Mouse (Mus musculus) v-Abl transformed pro-B cells (cell line): ENCODE measurements around the gene Lpin3.

Experiments used
- in situ Hi-C, 2 experiments: fragments of 400-800 bp; cut with MboI; formaldehyde crosslinking; loops; one replicate each; pipeline ENCODE4 v1.15.1; 2025; ENCODE audit not compliant: unreplicated experiment in 2 of 2

The Lpin3 gene

DNA sequence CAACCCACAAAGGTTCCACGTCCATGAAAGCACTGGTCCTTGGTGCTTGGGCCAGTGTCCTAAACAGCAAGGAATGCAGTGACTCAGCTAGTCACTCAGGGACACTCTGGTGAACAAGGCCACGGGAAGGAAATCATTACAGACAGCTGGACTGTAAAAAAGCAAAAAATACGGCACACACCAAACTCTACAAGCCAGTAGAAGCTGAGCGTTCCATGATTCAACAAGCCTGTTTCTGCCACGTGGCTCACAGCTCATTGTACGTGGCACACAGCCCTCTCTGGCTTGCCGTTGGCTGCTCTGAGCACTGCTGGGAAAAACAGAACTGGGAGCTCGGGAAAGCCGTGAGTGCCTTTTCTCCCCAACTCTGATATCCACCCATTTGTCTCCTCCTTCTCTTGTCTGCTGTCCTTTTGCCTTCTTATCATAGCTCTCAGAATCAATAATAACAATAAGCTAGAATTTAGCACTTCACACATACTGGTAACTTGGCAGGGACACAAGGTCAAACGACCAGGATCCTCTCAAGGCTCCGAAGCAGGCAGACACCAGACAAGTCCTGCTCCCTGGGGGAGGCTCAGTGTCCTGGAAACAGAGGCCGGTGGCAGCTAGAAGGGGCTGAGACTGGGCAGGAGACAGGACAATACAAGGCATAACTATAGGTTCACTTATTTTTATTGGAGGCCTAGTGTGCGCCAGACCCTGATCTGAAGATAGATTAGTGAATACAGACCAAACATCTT lies at the start of gene Lpin3:
Lpin3 (plus strand) TSS at position 218 of the 743 bp plus-strand sequence.
- in situ Hi-C loops = loop anchor here (10.0 to 25.0 kb wide), 3 partner anchors 166 to 1968 kb away; no protein-coding TSS in a partner anchor

DNA sequence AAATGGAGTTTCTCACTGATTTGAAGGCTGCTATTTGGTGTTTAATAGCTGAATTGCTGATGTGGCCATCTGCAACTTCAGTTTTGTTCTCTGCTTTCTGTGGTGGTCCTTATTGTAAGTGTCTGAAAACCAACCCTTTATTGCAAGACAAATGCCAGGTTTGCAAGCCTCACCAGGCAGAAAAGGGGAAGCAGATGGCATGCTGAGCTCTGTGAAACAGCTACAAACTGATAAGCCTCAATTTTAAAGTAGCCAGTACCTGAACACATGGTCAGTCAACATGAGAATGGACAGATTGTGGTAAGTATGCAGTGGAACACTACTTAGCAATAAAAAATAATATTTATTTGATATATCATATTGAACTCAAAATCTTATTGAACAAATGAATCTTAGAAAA lies 39.6 kb upstream of the Lpin3 start:
- in situ Hi-C loops = no loop called here

DNA sequence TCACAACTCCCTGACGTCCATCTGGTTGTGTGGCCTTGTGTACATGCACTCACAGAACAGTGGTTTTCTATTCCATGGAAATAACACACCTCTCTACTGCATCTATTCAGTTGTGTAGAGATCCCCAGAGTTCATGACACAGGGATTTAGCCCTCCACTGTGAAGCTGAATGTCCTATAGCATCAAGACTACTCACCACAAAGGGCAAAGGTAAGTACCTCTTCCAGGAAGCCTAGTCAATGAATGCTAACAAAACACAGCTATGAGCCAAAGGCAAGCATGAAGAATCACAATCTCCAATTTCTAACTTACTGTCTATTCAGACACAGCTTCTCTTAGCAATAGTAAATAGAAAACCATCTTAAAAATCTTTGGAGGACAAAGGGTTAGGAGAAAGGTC lies 32.8 kb upstream of the Lpin3 start:
- in situ Hi-C loops = no loop called here

DNA sequence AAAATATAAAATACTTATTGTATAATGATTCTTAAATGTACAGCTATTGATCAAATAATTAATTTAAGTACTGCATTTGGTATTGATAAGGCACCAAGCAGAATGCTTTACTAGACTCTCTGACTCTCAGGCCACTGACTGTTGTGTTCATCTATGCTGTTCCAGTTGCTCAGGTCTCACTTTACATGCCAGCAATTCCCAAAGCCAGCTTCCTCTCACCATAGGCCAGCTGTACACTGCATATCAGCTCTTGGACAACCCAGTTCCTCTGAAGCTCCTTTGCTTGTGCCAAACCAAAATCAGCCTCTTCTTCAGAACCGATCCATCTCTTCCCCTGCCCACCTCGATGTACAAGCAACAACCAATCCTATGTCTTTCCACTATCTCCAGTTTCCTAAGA lies 32.3 kb upstream of the Lpin3 start:
- in situ Hi-C loops = no loop called here

DNA sequence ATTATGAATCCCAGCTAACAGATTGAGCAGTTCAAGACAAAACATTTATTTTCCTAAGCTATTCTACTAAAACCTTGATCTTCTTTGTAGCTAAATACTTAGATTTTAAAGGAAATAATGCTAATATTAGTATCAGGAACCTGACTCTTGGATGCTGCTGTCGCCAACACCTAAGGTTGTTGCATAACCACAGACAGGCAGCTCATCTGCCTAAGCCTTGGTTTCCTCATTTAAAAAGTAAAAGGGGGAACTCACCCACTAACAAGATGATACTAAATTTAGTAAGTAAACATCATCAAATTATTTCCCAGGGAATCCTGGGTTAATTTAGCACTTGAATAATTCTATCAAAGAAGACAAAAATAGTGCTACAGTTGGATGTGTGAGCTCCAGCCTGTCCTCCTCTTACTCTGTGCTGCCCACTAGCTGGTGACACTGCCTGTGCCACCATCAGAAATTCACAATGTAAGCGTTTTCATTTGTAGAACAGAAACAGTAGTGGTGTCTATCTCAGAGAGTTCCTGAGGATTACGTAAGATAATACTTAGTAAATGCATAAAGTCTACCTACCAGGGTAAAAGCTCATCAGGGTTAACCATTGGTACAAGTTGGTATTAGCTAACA lies 30.7 kb upstream of the Lpin3 start:
- in situ Hi-C loops = no loop called here

DNA sequence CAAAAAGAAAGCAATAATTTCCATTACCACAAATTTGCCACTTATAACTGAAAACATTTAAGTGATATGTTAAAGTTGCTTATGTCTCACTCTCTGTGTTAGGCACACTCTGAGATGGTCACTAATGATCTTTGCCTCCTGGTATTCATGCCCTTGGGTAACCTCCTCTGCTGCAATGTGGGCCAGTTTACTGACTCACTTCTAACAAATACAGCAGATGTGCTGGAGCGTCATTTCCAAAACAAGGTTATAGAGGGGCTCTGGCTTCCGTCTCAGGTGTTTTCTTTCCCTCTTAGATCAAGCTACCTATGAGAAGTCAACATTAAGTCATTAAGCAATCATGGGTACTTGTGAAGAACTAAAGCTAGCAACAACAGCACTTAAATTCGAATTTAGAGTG lies 30.1 kb upstream of the Lpin3 start:
- in situ Hi-C loops = no loop called here

DNA sequence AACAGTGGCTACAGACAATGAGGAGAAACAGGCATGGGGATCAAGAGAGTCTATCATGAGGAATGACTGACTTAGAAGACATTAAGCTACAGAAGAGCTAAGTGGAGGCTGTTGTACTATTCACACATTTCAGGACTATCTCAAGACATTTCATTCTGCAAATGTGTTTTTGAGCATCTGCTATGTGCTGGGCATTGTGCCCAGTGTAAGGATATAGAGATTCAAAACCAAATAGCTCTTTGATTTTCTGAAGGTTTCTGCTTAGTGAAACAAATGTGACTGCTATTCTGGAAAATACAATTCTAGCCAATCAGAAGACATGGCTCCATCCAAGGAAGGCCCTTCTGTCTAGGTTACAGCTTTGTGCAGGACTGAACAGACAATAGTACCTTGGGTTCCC lies 25.8 kb upstream of the Lpin3 start:
- in situ Hi-C loops = no loop called here

DNA sequence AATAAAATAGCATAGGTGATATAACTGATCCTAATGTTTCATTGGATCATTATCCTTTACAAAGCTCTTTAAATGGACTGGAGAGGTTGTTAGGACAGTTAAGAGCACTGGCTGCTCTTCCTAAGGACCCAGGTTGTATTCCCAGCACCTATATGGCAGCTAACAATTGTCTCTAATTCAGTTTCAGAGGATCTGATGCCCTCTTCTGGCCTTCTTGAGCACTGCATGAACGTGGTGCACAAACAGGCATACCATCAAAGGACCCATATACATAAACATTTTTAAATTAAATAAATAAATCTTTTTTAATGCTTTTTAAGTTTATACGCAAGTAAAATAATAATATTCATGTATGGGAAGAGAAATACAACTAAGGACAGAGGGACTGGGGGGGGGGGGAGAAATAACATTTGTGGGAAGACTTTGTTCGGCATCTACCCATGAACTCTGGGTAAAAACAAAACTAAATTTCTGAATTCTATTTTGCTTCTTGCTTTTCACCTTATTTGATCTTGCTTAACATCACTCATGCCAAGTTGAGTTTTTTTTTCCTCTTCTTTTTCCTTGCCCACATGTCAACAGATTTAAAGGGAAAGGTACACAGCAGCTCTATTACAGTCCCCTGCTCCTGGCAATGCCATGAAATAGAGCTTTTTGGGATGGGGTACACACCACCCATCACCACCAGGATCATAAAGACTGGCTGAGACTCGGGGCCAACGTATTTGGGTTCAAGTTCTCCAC lies 23.9 kb upstream of the Lpin3 start:
- in situ Hi-C loops = no loop called here

DNA sequence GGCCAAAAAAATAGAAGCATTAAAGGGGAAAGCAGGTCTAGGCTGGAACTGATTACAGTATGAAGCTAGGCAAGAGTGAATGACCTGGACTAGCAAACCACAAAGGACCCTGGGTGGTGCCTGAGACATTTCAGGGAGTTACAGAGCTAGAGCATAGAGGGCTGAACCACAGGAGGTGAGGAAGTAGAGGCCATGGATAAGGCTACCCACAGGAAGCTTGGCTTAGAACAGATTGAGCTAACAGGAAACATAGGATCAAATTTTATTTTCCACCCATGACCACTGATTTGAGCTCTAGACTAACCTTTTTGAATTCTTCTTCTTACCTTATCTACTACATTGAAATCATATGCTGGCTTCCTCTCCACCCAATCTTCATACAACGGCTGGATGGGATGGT lies 20.1 kb upstream of the Lpin3 start:
- in situ Hi-C loops = no loop called here

DNA sequence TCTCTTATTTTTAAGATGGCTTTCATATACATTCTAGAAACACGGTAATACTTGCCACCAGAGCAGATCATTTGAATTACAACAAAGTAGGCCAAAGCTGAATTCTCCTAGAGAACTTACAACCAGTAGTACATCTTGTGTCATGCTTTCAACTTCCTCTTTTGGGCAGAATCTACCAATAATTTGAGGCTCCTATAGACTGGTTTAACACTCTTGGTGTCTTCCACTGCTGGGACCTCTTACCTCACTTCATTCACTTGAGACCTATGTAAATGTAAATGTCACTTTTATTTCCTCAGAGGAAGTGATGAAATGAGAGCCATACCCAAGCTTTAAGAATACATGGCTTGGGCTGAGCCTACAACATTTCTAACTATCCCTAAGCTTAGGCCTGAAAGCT lies 16.4 kb upstream of the Lpin3 start:
- in situ Hi-C loops = no loop called here

DNA sequence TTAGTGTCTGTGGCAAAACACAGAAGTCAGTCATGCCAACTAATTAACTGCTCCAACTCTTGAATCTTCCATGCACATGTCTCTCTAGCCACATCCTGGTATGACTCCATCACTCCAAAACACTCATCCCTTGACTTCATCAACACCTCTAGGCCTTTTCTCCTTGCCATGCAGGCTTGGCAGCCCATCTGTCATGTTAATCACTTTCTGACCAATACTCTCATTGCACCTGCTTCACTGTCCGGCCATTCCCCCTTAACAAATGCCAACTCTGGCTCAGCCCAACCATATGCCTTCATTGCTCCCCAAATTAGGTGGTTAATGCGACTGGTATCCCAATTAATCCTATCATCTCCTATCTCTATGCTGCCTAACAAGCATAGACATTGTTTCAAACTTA lies 15.2 kb upstream of the Lpin3 start:
- in situ Hi-C loops = no loop called here

DNA sequence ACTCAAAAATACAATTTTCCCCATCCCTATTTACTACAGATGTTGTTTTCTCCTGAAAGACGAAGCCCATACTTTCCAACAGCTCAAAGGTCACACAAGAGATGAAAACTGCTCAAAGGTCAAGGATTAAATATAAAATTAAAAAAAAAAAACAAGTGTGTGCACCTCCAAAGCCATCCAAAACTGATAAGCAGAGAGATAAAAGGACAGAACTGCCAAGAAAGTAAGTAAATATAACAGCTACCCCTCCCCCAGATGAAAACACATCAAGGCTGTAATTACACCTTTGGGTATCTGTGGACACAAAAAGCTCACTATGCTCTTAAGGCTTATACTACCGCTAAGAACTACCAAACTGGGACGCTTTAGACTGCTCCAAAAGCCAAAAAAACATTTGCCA lies 11.0 kb upstream of the Lpin3 start:
- in situ Hi-C loops = no loop called here

DNA sequence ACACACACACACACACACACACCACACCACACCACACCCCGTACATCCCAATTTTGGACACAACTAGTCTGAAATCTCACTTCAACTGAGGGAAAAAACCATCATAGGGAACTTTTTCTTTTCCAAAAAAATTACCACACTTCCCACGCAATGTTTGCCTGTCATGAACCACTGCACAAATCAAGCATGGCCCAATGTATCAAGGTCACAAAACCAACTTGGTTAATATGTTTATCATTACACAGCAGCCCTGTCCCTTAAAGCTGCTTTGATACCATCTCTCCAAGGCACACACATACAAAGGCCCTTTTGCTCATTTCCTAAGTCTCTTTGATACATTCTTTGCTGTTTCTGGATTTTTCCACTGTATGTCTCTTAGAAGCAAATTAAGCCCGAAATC lies 9.2 kb upstream of the Lpin3 start:
- in situ Hi-C loops = no loop called here

DNA sequence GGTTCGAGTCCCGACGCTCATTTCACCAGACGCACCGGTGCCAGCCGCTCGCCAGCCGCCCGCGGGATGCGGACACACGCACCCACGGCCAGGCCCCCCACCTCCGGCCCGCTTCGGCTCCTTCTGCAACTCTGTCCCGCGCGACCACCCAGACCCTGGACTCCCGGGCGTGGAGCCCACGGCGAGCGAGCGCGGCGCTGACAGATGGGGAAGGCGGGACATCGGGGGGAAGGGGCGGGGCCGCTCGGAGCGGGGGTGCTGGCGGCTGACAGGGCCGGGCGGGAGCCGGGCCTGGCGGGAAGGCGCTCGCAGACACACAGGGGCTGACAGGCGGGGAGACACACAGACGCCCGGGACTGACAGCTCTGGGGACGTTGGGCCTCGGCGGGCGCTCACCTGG lies 8.1 kb upstream of the Lpin3 start:
- in situ Hi-C loops = no loop called here

DNA sequence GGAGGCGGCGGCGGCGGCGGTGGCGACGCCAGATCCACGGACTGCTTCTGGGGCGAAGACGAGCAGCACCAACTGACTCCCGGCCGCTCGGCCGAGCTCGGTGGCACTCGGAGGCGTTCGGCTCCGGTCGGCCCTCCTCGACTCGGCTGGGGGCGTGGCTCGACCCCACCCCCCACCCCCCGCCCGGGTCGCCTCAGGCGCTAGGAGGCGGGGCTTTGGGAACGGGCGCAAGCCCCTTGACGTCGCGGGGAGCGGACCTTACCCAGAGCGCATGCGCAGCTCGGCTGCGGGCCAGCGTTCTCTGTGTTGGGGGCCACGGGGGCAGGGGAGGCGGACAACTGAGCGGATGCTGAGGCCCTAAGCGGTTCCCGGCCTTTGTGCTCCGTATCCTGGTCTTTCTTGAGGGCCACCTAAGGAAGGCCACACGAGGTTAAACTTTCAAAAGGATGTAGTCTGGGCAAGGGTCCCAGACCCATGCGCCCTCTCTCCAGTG lies 7.5 kb upstream of the Lpin3 start, which contains the start of gene Zhx3:
Zhx3 (minus strand) TSS at position 109 of the 493 bp plus-strand sequence.
- in situ Hi-C loops = no loop called here

DNA sequence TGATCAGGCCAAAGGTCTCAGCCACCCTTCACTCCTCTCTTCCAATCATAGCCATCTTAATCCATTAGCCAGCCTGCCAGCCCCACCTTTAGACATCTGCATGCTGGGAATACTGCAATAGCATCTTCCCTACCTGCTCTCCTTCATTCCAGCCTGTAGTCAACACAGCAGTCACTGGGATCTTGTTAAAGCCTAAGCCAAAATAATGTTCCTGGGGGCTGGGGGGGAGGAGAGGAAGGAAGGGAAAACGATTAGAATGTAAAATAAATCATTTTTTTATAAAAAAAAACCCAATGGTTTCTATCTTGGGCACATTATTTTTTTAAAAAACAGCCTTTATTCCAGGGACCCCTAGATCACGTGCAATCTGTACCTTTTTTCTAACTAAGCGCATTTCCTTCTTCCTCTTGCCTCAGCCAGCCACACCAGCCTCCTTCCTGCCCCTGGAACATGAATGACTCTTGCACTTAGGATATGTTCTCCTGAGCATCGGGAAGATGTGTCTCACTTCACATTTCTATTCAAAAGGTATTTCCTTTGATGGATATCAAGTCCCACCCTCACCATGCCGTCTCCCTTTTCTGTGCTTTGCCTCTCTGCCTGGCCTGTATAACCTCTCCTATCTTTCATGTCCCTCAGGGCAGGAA lies 6.1 kb upstream of the Lpin3 start:
- in situ Hi-C loops = no loop called here

DNA sequence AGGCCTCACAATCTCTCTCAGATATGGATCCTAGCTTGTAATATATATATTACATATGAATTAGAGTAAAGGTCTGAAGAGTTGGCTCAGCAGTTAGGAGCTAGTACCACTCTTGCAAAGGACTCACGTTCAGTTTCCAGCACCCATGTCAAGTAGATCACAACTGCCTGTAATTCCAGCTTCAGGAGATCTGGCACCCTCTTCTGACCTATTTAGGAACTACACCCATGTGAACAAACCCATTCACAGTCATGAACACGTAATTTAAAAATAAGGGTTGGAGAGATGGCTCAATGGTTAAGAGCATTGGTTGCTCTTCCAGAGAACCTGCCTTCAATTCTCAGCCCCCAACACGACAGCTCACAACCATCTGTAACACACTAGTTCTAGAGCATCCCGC lies 4.4 kb upstream of the Lpin3 start:
- in situ Hi-C loops = loop anchor here (5.0 to 25.0 kb wide), 4 partner anchors 84 to 1964 kb away; no protein-coding TSS in a partner anchor

DNA sequence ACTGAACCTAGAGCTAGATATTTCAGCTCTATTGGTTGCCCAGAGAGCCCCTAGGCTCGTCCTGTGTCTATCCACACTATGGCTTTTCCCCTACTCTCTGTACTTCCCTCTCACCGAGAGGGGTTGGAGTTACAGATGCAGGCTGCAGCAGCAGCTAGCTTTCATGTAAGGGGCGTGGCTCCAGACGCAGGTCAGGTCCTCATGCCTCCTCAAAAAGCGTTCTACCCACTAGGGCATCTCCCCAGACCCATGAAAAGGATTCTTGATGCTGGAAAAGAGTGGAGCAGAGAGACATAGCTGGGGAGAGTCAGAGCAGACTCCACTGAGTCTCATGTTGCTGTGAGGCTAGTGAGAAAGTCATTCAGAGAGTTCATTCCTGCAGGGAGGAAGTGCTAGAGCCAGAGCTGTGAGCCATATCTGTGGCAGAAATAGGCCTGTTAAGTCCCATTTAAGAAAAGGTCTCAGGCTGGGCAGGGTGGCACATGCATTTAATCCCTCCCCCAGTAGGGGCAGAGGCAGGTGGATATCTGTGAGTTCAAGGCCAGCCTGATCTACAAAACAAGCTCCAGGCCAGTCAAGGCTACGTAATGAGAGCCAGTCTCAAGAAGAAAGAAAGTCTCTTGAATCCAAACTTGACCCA lies 1.1 kb downstream of the Lpin3 start:
- in situ Hi-C loops = loop anchor here (10.0 to 25.0 kb wide), 3 partner anchors 167 to 1969 kb away; no protein-coding TSS in a partner anchor

DNA sequence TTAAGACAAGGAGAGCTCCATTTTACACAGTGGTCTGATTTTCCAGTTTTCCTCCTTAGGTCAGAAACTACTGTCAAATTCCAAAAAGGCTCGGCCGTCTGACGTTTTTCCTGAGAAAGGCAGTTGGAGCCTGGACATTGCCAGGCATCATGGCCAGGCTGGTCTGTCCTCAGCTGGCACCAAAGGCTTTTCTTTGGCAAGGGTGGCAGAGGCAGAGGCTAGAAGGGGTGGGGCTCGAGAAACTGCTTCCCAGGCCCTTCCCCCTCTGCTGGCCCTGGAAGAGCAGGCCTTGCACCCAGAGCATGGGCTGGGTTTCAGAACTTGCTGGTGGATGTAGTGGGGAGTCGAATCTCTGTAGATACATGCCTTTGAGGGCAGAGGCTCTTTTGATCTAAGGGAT lies 2.0 kb downstream of the Lpin3 start:
- in situ Hi-C loops = loop anchor here (10.0 to 25.0 kb wide), 3 partner anchors 168 to 1970 kb away; no protein-coding TSS in a partner anchor

DNA sequence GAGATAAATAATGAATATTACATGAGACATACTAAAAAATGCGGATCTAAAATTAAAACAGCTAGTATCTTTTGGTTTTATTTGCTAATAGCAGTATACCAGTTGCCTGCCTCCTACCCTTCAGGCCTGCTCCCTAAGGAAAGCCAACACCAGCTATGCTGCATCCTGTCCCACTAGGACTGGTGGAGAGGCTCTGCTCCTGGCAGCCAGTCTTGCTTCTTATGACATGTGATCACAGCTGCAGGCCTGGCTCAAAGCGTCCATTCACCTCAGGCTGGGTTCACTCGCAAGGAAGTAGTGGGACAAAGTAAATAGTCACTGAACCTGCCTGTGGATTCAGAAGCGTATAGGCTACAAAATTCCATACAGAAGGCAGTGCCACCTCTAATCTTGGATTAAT lies 3.4 kb downstream of the Lpin3 start:
- in situ Hi-C loops = loop anchor here (10.0 to 25.0 kb wide), 3 partner anchors 169 to 1972 kb away; no protein-coding TSS in a partner anchor
